Mouse (Mus musculus) cortical plate, adult 2 months (tissue): ENCODE measurements around the gene Tprg.

Source experiments
- CTCF ChIP-seq: fragments of 200-500 bp; IDR thresholded peaks from 2 replicates; pipeline ENCODE4 v1.5.1; 2011; ENCODE audit warnings: mild to moderate bottlenecking, control low read depth, low read length; ENCODE audit not compliant: insufficient read depth; ENCODE audit errors: extremely low read depth
- POLR2A ChIP-seq: fragments of 200-500 bp; IDR thresholded peaks from 2 replicates; pipeline ENCODE4 v1.6.1; 2011; ENCODE audit warnings: mild to moderate bottlenecking, low read length, control low read depth; ENCODE audit not compliant: insufficient read depth; ENCODE audit errors: extremely low read depth

GRCm38 (mm10) chr16:25286517-25286916, at the start of gene Tprg:
- TF ChIP-seq CTCF, result no peak
- no peak for TF ChIP-seq POLR2A
